Mouse (Mus musculus) heart, postnatal 0 days (tissue): Measurements from ENCODE around the gene Pars2. TPM values are rescaled to one million over a fixed set of nuclear protein-coding genes. Genes with fewer than 3 reads are reported as not detected.

ENCODE experiments used
- ATAC-seq: fragments of 200-750 bp; cut with Nextera tagmentation; 2 replicates; pipeline ENCODE4 v1.8.0; 2017; ENCODE audit warnings: low read depth, moderate number of reproducible peaks, moderate library complexity; ENCODE audit not compliant: insufficient read depth
- DNase-seq: peaks from one replicate; pipeline ENCODE4 v3.0.0-alpha.2; 2016; ENCODE audit warnings: low spot score
- H3K27ac ChIP-seq: fragments of 300-500 bp; sonication (generic); 2 replicates; pipeline ENCODE4 v1.5.1; 2014; ENCODE audit warnings: low read depth, mild to moderate bottlenecking
- H3K27me3 ChIP-seq: fragments of 300-500 bp; sonication (generic); 2 replicates; pipeline ENCODE4 v1.6.1; 2014; ENCODE audit warnings: low read length, mixed read lengths; ENCODE audit not compliant: control insufficient read depth, insufficient read depth
- H3K36me3 ChIP-seq: fragments of 300-500 bp; sonication (generic); replicated peaks from 2 replicates; pipeline ENCODE4 v1.6.1; 2014; ENCODE audit warnings: low read length, mixed read lengths; ENCODE audit not compliant: control insufficient read depth, insufficient read depth
- H3K4me1 ChIP-seq: fragments of 300-500 bp; sonication (generic); 2 replicates; pipeline ENCODE4 v1.6.1; 2014; ENCODE audit warnings: antibody characterized with exemption; ENCODE audit not compliant: control insufficient read depth, insufficient read depth
- H3K4me2 ChIP-seq: fragments of 300-500 bp; sonication (generic); 2 replicates; pipeline ENCODE4 v1.6.1; 2014; ENCODE audit warnings: low read depth, mild to moderate bottlenecking, low read length, moderate library complexity
- H3K4me3 ChIP-seq: fragments of 300-500 bp; sonication (generic); 2 replicates; pipeline ENCODE4 v1.5.1; 2014; ENCODE audit warnings: low read depth, low read length
- H3K9ac ChIP-seq: fragments of 300-500 bp; sonication (generic); replicated peaks from 2 replicates; pipeline ENCODE4 v1.6.1; 2014; ENCODE audit warnings: low read depth, low read length, mixed read lengths
- H3K9me3 ChIP-seq: fragments of 300-500 bp; sonication (generic); replicated peaks from 2 replicates; pipeline ENCODE4 v1.6.1; 2016; ENCODE audit warnings: low read length; ENCODE audit not compliant: control insufficient read depth
- CTCF ChIP-seq: IDR thresholded peaks from 2 replicates; pipeline ENCODE4 v1.5.1; 2016; ENCODE audit warnings: antibody characterized with exemption, control low read depth, low read depth
- EP300 ChIP-seq: IDR thresholded peaks from 2 replicates; pipeline ENCODE4 v1.6.1; 2016; ENCODE audit warnings: antibody characterized with exemption, low read depth
- WGBS: fragments of 180-500 bp; shearing (Covaris S2); extraction: QIAGEN DNeasy Blood & Tissue Kit; methylation state at CpG from one replicate; pipeline ENCODE4 v1.1.7; 2014; 5-methylcytosine and 5-hydroxymethylcytosine counted together
- polyA plus RNA-seq: library from polyadenylated mRNA; unstranded; fragments of >200 nt; fragmentation: Nextera tagmentation; extraction: Ambion mirVana; gene quantifications from 2 replicates; pipeline ENCODE4 v1.2.1, GENCODE M21; 2015
- total RNA-seq: library from RNA; depleted of rRNA; stranded (reverse); fragments of >200 nt; gene quantifications from 2 replicates; pipeline ENCODE4 v1.2.3, GENCODE M21; 2014; ENCODE audit warnings: low replicate concordance

The Pars2 gene
- total and polyA plus RNA-seq, 2 experiments from 2014 or later: 7.2 to 46.3 TPM

- no peaks in the 10 kb centered on the region for H3K9me3 ChIP-seq
- H3K27me3 ChIP-seq: peaks cover 26% of the 10 kb centered on the region
- H3K4me2 ChIP-seq: no peak overlapping the region
- no peak overlapping the region for H3K9ac ChIP-seq
- DNase-seq: no peak
- no peaks in the 10 kb centered on the region for H3K4me1 ChIP-seq
- no peak for ATAC-seq
- TF ChIP-seq EP300 (no peak), CTCF (no peak)
- no peak overlapping the region for H3K4me3 ChIP-seq
- no peak overlapping the region for H3K27ac ChIP-seq
- no peaks in the 10 kb centered on the region for H3K36me3 ChIP-seq
- WGBS: 56% methylated on average over 5 of the region's 5 CpGs
Observed at GRCm38 (mm10) chr4:106629374-106629773, 21.5 kb upstream of the Pars2 start.

- Histone ChIP-seq H3K36me3 (no peaks in the 10 kb centered on the region), H3K27me3 (peaks cover 15% of the 10 kb centered on the region; the same call in 1 of the 2 replicates), H3K4me1 (no peaks in the 10 kb centered on the region), H3K9me3 (no peaks in the 10 kb centered on the region), H3K4me3 (no peak overlapping the region), H3K4me2 (no peak overlapping the region), H3K27ac (no peak overlapping the region), H3K9ac (no peak overlapping the region)
- TF ChIP-seq CTCF (peak; percentile 77), EP300 (no peak)
- DNase-seq (no peak), ATAC-seq (no peak; the same call in 1 of the 2 replicates)
- 27% methylated on average over 14 of the region's 14 CpGs for WGBS
Observed at GRCm38 (mm10) chr4:106630333-106631220, 20.3 kb upstream of the Pars2 start.

GRCm38 (mm10) chr4:106632313-106632712, 18.6 kb upstream of the Pars2 start:
- TF ChIP-seq CTCF: no peak
- TF ChIP-seq EP300: no peak
- ATAC-seq (no peak), DNase-seq (no peak)
- no peaks in the 10 kb centered on the region for H3K36me3 ChIP-seq
- no peaks in the 10 kb centered on the region for H3K4me1 ChIP-seq
- H3K9ac ChIP-seq: no peak overlapping the region
- no peaks in the 10 kb centered on the region for H3K9me3 ChIP-seq
- H3K27ac ChIP-seq: no peak overlapping the region
- WGBS: 33% methylated on average over 1 of the region's 3 CpGs
- no peak overlapping the region for H3K4me2 ChIP-seq
- H3K4me3 ChIP-seq: no peak overlapping the region
- 0 out of 2 replicates have a peak, but pooled peaks cover 8% of the 10 kb centered on the region for H3K27me3 ChIP-seq

GRCm38 (mm10) chr4:106633281-106634085, 17.4 kb upstream of the Pars2 start:
- Histone ChIP-seq H3K9ac (no peak overlapping the region), H3K4me3 (no peak overlapping the region), H3K27ac (no peak overlapping the region), H3K9me3 (no peaks in the 10 kb centered on the region), H3K36me3 (no peaks in the 10 kb centered on the region), H3K27me3 (0 out of 2 replicates have a peak, but pooled peaks cover 6% of the 10 kb centered on the region), H3K4me1 (no peaks in the 10 kb centered on the region), H3K4me2 (no peak overlapping the region)
- 0 out of 2 replicates have a peak, but pooled peaks have one; percentile 8 for ATAC-seq
- DNase-seq: no peak
- 27% methylated on average over 8 of the region's 8 CpGs for WGBS
- no peak for TF ChIP-seq CTCF
- TF ChIP-seq EP300: no peak

GRCm38 (mm10) chr4:106634086-106634479, 16.8 kb upstream of the Pars2 start:
- ATAC-seq (no peak), DNase-seq (no peak)
- no peak overlapping the region for H3K4me3 ChIP-seq
- no peaks in the 10 kb centered on the region for H3K9me3 ChIP-seq
- H3K27me3 ChIP-seq: 0 out of 2 replicates have a peak, but pooled peaks cover 4% of the 10 kb centered on the region
- H3K9ac ChIP-seq: no peak overlapping the region
- no peaks in the 10 kb centered on the region for H3K4me1 ChIP-seq
- 30% methylated on average over 9 of the region's 9 CpGs for WGBS
- TF ChIP-seq CTCF: no peak
- no peak for TF ChIP-seq EP300
- H3K4me2 ChIP-seq: no peak overlapping the region
- H3K27ac ChIP-seq: no peak overlapping the region
- H3K36me3 ChIP-seq: no peaks in the 10 kb centered on the region
